Mouse (Mus musculus) stomach, postnatal 0 days (tissue): ENCODE results near the gene Teddm1a. TPM values are rescaled to one million over a fixed set of nuclear protein-coding genes. Genes with fewer than 3 reads are reported as not detected.

Experiments used
- ATAC-seq: fragments of 200-750 bp; cut with Nextera tagmentation; 2 replicates; pipeline ENCODE4 v1.8.0; 2017; ENCODE audit not compliant: low FRiP score, low TSS enrichment
- DNase-seq: peaks from one replicate; pipeline ENCODE4 v3.0.0-alpha.2; 2016; ENCODE audit warnings: low spot score
- H3K27ac ChIP-seq: fragments of 300-500 bp; sonication (generic); replicated peaks from 2 replicates; pipeline ENCODE4 v1.5.1; 2014; ENCODE audit warnings: mild to moderate bottlenecking, control low read depth
- H3K27me3 ChIP-seq: fragments of 300-500 bp; sonication (generic); 2 replicates; pipeline ENCODE4 v1.6.1; 2014; ENCODE audit warnings: low read length; ENCODE audit not compliant: control insufficient read depth, insufficient read depth
- H3K36me3 ChIP-seq: fragments of 300-500 bp; sonication (generic); 2 replicates; pipeline ENCODE4 v1.6.1; 2014; ENCODE audit warnings: low read length, mixed read lengths; ENCODE audit not compliant: control insufficient read depth, insufficient read depth
- H3K4me1 ChIP-seq: fragments of 300-500 bp; sonication (generic); replicated peaks from 2 replicates; pipeline ENCODE4 v1.6.1; 2014; ENCODE audit warnings: antibody characterized with exemption; ENCODE audit not compliant: control insufficient read depth, insufficient read depth
- H3K4me2 ChIP-seq: fragments of 300-500 bp; sonication (generic); replicated peaks from 2 replicates; pipeline ENCODE4 v1.6.1; 2014; ENCODE audit warnings: low read depth, mild to moderate bottlenecking, control low read depth, moderate library complexity
- H3K4me3 ChIP-seq: fragments of 300-500 bp; sonication (generic); 2 replicates; pipeline ENCODE4 v1.5.1; 2014; ENCODE audit warnings: low read depth, low read length, control low read depth
- H3K9ac ChIP-seq: fragments of 300-500 bp; sonication (generic); 2 replicates; pipeline ENCODE4 v1.6.1; 2014; ENCODE audit warnings: mild to moderate bottlenecking, low read length, control low read depth, mixed read lengths
- H3K9me3 ChIP-seq: fragments of 300-500 bp; sonication (generic); 2 replicates; pipeline ENCODE4 v1.6.1; 2016; ENCODE audit warnings: low read length; ENCODE audit not compliant: control insufficient read depth
- CTCF ChIP-seq: IDR thresholded peaks from 2 replicates; pipeline ENCODE4 v1.5.1; 2016; ENCODE audit warnings: antibody characterized with exemption, low read depth, mild to moderate bottlenecking, moderate library complexity
- EP300 ChIP-seq: optimal IDR thresholded peaks from 2 replicates; pipeline ENCODE3; 2016; ENCODE audit warnings: antibody characterized with exemption
- WGBS: fragments of 180-500 bp; shearing (Covaris S2); extraction: QIAGEN DNeasy Blood & Tissue Kit; methylation state at CpG from one replicate; pipeline ENCODE4 v1.1.7; 2014; 5-methylcytosine and 5-hydroxymethylcytosine counted together
- microRNA-seq: library from miRNA; unstranded; fragments of <30 nt; microRNA quantifications from one replicate; pipeline ENCODE4, GENCODE M21; 2016
- polyA plus RNA-seq: library from polyadenylated mRNA; unstranded; fragments of >200 nt; fragmentation: Nextera tagmentation; extraction: Ambion mirVana; gene quantifications from 2 replicates; pipeline ENCODE4 v1.2.1, GENCODE M21; 2015

The Teddm1a gene
- polyA plus RNA-seq, 1 experiment from 2014 or later: not detected

DNA sequence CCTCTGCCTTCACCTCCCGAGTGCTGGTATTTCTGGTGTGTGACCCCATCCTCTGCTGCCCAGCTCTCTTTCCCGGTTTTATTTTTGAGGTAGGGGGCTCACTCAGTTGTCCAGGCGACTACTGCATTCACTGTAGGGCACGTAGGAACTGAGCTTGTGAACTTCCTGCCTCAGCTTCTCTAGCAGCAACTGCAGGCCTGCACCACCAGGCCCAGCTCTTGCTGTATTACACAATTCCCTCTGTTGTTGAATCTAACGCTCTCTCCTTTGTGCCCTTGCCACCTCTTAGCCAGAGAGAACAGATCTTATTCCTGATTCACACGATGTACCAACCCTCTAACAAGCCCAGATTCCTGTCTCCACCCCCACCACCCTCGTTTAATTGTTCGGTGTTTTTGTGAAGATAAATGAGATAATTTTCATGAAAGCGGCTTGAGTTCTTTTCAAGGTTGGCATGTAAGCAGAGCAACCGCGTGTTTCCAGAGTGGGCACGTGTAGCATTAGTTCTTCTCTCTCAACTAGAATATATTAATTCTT, 44.4 kb downstream of the Teddm1a start:
- no peak overlapping the region; the same call in 1 of the 2 replicates for H3K27ac ChIP-seq
- H3K9ac ChIP-seq: no peak overlapping the region
- ATAC-seq (no peak), DNase-seq (no peak)
- no peak overlapping the region for H3K4me2 ChIP-seq
- no peaks in the 10 kb centered on the region for H3K9me3 ChIP-seq
- no peak overlapping the region for H3K4me3 ChIP-seq
- H3K27me3 ChIP-seq: no peaks in the 10 kb centered on the region
- TF ChIP-seq EP300 (no peak), CTCF (no peak)
- no peaks in the 10 kb centered on the region for H3K36me3 ChIP-seq
- H3K4me1 ChIP-seq: no peaks in the 10 kb centered on the region
- WGBS: 67% methylated on average over 12 of the region's 12 CpGs

DNA sequence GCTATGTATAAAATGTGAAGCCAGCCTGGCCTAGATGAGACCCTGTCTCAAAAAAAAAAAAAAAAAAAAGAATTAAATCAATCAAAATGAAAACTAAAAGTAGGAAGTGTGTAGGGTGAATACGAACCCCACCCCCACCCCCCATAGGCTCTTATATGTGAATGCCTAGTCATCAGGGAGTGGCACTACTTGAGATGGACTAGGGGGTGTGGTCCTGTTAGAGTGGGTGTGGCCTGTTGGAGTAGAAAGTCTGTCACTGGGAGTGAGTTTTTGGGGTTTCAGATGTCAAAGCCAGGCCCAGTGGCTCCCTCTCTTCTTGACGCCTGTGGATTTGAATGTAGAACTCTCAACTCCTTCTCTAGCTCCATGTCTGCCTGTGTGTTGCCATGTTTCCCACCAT, 45.5 kb downstream of the Teddm1a start:
- Histone ChIP-seq H3K9ac (no peak overlapping the region), H3K4me1 (no peaks in the 10 kb centered on the region), H3K36me3 (no peaks in the 10 kb centered on the region), H3K27me3 (no peaks in the 10 kb centered on the region), H3K9me3 (no peaks in the 10 kb centered on the region), H3K4me3 (no peak overlapping the region), H3K4me2 (no peak overlapping the region), H3K27ac (no peak overlapping the region)
- no peak for ATAC-seq
- TF ChIP-seq CTCF (no peak), EP300 (no peak)
- WGBS: 96% methylated on average over 2 of the region's 2 CpGs
- no peak for DNase-seq

DNA sequence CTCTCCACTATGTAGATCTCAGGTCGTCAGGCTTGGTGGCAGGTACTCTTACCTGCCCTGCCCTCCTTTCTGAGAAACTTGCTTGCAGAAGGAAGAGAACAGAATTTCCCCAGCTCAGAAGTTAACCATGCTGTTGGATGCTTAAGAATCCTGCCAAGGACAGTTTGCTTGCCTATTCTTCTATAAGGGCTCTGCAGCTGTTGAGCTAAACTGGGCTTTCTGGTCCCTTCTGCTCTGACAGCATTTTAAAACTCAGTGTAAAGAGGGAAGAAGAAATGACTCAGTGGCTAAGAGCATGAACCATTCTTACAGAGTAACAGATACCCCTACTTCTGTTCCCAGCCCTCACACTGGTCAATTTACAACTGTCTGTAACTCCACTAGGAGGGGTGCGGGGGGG, 49.4 kb downstream of the Teddm1a start:
- Histone ChIP-seq H3K4me3 (no peak overlapping the region), H3K4me1 (no peaks in the 10 kb centered on the region), H3K27me3 (no peaks in the 10 kb centered on the region), H3K36me3 (no peaks in the 10 kb centered on the region), H3K4me2 (no peak overlapping the region), H3K9me3 (no peaks in the 10 kb centered on the region), H3K27ac (no peak overlapping the region), H3K9ac (no peak overlapping the region)
- no peak for ATAC-seq
- DNase-seq: no peak
- WGBS: 79% methylated on average over 2 of the region's 2 CpGs
- TF ChIP-seq EP300: no peak
- no peak for TF ChIP-seq CTCF

Small RNAs within 50 kb of the gene (microRNA-seq; reads per million reads assigned to microRNA genes)
- gene Mir8114: 11.3 reads per million, percentile 18 among the genes with 10 or more reads in this experiment

Other genes with a start within 250 kb of the Teddm1a start
- 0.16 and 0.29 TPM in 2 replicates for gene Rgs8, start 238.7 kb upstream of the Teddm1a start, polyA plus RNA-seq
- gene Rgs16, start 151.4 kb upstream of the Teddm1a start, polyA plus RNA-seq: 2.3 and 2.7 TPM in 2 replicates
- 11.8 TPM in 2 replicates for gene Rnasel, start 142.3 kb upstream of the Teddm1a start, polyA plus RNA-seq
- 0.05 and 0.12 TPM in 2 replicates for gene Rgsl1, start 47.6 kb upstream of the Teddm1a start, polyA plus RNA-seq
- gene Teddm1b, start 17.4 kb upstream of the Teddm1a start, polyA plus RNA-seq: 0.07 and 0.11 TPM in 2 replicates
- 330 and 353 TPM in 2 replicates for gene Glul, start 8.2 kb downstream of the Teddm1a start, polyA plus RNA-seq
- gene Teddm2, start 8.5 kb downstream of the Teddm1a start, polyA plus RNA-seq: 0.80 and 0.85 TPM in 2 replicates